21 mouse cellular contexts compared by ENCODE assay signal in genomic region chr2:142980771-142981170, GRCm38 (mm10).
DNase-seq lines count a peak whose midpoint lies in the region; ATAC-seq lines count a peak whose summit lies in the region.
"Had no signal": no experiment of that assay in that cellular context is flagged by ENCODE, and none has a peak within 500 bp of the region (broad histone marks: within the 10 kb centered on the region; RNA-seq: fewer than 3 reads in every experiment).

No protein-coding gene starts in this region.

- peak overlapping the region; percentile 79 for H3K27ac ChIP-seq in hindbrain, embryonic 12.5 days
- H3K27ac ChIP-seq in midbrain, embryonic 13.5 days: peak overlapping the region; percentile 48
- peak overlapping the region; percentile 56 for H3K27ac ChIP-seq in neural tube, embryonic 15.5 days (replicated peaks)
- no peak overlapping the region for H3K27ac ChIP-seq in heart, embryonic 12.5 days (ENCODE audit: poor library complexity, severe bottlenecking)
- no peak overlapping the region for H3K27ac ChIP-seq in liver, embryonic 11.5 days (ENCODE audit: low read depth, low read length)
- H3K27ac ChIP-seq: heart, embryonic 13.5 days; kidney, postnatal 0 days; lung, embryonic 15.5 days; stomach, postnatal 0 days had no signal

- peak; percentile 5 for DNase-seq in retina, postnatal 1 day
- no peak for DNase-seq in retina, embryonic 14.5 days (ENCODE audit: low spot score)
- DNase-seq in adrenal gland, adult 8-10 months: no peak
- DNase-seq in liver, embryonic 11.5 days (ENCODE audit: low spot score): no peak
- DNase-seq: cerebellum, adult 9-11 months; heart, postnatal 4 days; left cerebral cortex, postnatal 4 days; right cerebral cortex, postnatal 25 days; thymus, postnatal 25 days had no signal

- no peak overlapping the region for H3K9ac ChIP-seq in hindbrain, embryonic 12.5 days
- H3K9ac ChIP-seq in midbrain, embryonic 13.5 days (replicated peaks): no peak overlapping the region
- H3K9ac ChIP-seq in neural tube, embryonic 15.5 days (replicated peaks): no peak overlapping the region
- H3K9ac ChIP-seq in heart, embryonic 12.5 days: no peak overlapping the region
- no peak overlapping the region for H3K9ac ChIP-seq in liver, embryonic 11.5 days (ENCODE audit: low read depth, low read length)
- H3K9ac ChIP-seq: heart, embryonic 13.5 days; lung, embryonic 15.5 days had no signal

- WGBS in hindbrain, embryonic 12.5 days: 38% methylated on average over 4 of the region's 4 CpGs
- 29% methylated on average over 4 of the region's 4 CpGs for WGBS in midbrain, embryonic 13.5 days
- 13% methylated on average over 4 of the region's 4 CpGs for WGBS in neural tube, embryonic 15.5 days
- WGBS in heart, embryonic 12.5 days: 74% methylated on average over 4 of the region's 4 CpGs
- WGBS in liver, embryonic 11.5 days: 69% methylated on average over 4 of the region's 4 CpGs

- no peak overlapping the region for H3K4me2 ChIP-seq in hindbrain, embryonic 12.5 days (replicated peaks)
- no peak overlapping the region for H3K4me2 ChIP-seq in midbrain, embryonic 13.5 days (replicated peaks)
- no peak overlapping the region for H3K4me2 ChIP-seq in neural tube, embryonic 15.5 days
- no peak overlapping the region for H3K4me2 ChIP-seq in heart, embryonic 12.5 days
- H3K4me2 ChIP-seq in liver, embryonic 11.5 days: no peak overlapping the region
- H3K4me2 ChIP-seq: heart, embryonic 13.5 days; lung, embryonic 15.5 days had no signal

- no peaks in the 10 kb centered on the region for H3K27me3 ChIP-seq in hindbrain, embryonic 12.5 days
- H3K27me3 ChIP-seq in midbrain, embryonic 13.5 days: no peaks in the 10 kb centered on the region
- no peaks in the 10 kb centered on the region for H3K27me3 ChIP-seq in neural tube, embryonic 15.5 days (replicated peaks)
- H3K27me3 ChIP-seq in heart, embryonic 12.5 days (replicated peaks): no peaks in the 10 kb centered on the region
- H3K27me3 ChIP-seq in liver, embryonic 11.5 days (replicated peaks; ENCODE audit: control insufficient read depth, insufficient read depth, low read length): no peaks in the 10 kb centered on the region
- H3K27me3 ChIP-seq: heart, embryonic 13.5 days; lung, embryonic 15.5 days had no signal

- ATAC-seq in hindbrain, embryonic 12.5 days (ENCODE audit: low FRiP score): peak; percentile 85
- ATAC-seq in midbrain, embryonic 13.5 days: peak; percentile 83
- ATAC-seq in neural tube, embryonic 15.5 days (ENCODE audit: low FRiP score): peak; percentile 90
- ATAC-seq in heart, embryonic 12.5 days (ENCODE audit: insufficient number of reproducible peaks, low FRiP score): no peak
- no peak for ATAC-seq in liver, embryonic 11.5 days (replicated peaks; ENCODE audit: low FRiP score)
- ATAC-seq: activated CD4-positive, CD25-positive, alpha-beta regulatory T cell, adult 4 months; intestine, postnatal 0 days; Patski had no signal

- peaks cover 8% of the 10 kb centered on the region; the same call in 1 of the 2 replicates for H3K4me1 ChIP-seq in hindbrain, embryonic 12.5 days
- H3K4me1 ChIP-seq in midbrain, embryonic 13.5 days (replicated peaks): peaks cover 13% of the 10 kb centered on the region
- H3K4me1 ChIP-seq in neural tube, embryonic 15.5 days: peaks cover 12% of the 10 kb centered on the region
- H3K4me1 ChIP-seq in heart, embryonic 12.5 days (replicated peaks): no peaks in the 10 kb centered on the region
- no peaks in the 10 kb centered on the region for H3K4me1 ChIP-seq in liver, embryonic 11.5 days (replicated peaks; ENCODE audit: control insufficient read depth, insufficient read depth, low read length)
- H3K4me1 ChIP-seq: heart, embryonic 13.5 days; lung, embryonic 15.5 days had no signal

- no peaks in the 10 kb centered on the region for H3K36me3 ChIP-seq in hindbrain, embryonic 12.5 days
- no peaks in the 10 kb centered on the region for H3K36me3 ChIP-seq in midbrain, embryonic 13.5 days
- H3K36me3 ChIP-seq in neural tube, embryonic 15.5 days: no peaks in the 10 kb centered on the region
- no peaks in the 10 kb centered on the region for H3K36me3 ChIP-seq in heart, embryonic 12.5 days
- no peaks in the 10 kb centered on the region for H3K36me3 ChIP-seq in liver, embryonic 11.5 days (ENCODE audit: control insufficient read depth, insufficient read depth, low read length)
- H3K36me3 ChIP-seq: heart, embryonic 13.5 days; lung, embryonic 15.5 days had no signal

- H3K4me3 ChIP-seq in hindbrain, embryonic 12.5 days: no peak overlapping the region
- no peak overlapping the region for H3K4me3 ChIP-seq in midbrain, embryonic 13.5 days (replicated peaks)
- H3K4me3 ChIP-seq in neural tube, embryonic 15.5 days (replicated peaks): no peak overlapping the region
- H3K4me3 ChIP-seq in heart, embryonic 12.5 days: no peak overlapping the region
- H3K4me3 ChIP-seq in liver, embryonic 11.5 days (ENCODE audit: low read depth, low read length): no peak overlapping the region
- H3K4me3 ChIP-seq: heart, embryonic 13.5 days; lung, embryonic 15.5 days; myocyte had no signal

- no peaks in the 10 kb centered on the region for H3K9me3 ChIP-seq in hindbrain, embryonic 12.5 days (replicated peaks)
- H3K9me3 ChIP-seq in midbrain, embryonic 13.5 days: no peaks in the 10 kb centered on the region
- no peaks in the 10 kb centered on the region for H3K9me3 ChIP-seq in neural tube, embryonic 15.5 days (replicated peaks)
- H3K9me3 ChIP-seq in heart, embryonic 12.5 days (replicated peaks): no peaks in the 10 kb centered on the region
- no peaks in the 10 kb centered on the region for H3K9me3 ChIP-seq in liver, embryonic 11.5 days (ENCODE audit: control insufficient read depth, low read length)
- H3K9me3 ChIP-seq: heart, embryonic 13.5 days; lung, embryonic 15.5 days had no signal

Comparison
In these comparisons a context has a peak if more than half of its experiments do, and no peak if none do; other contexts are left out.
1. ATAC-seq: peak in hindbrain, embryonic 12.5 days (single experiment), midbrain, embryonic 13.5 days (single experiment) and neural tube, embryonic 15.5 days (single experiment); none in heart, embryonic 12.5 days (single experiment) and liver, embryonic 11.5 days (single experiment).
2. H3K27ac ChIP-seq: peak in hindbrain, embryonic 12.5 days (single experiment), midbrain, embryonic 13.5 days (single experiment) and neural tube, embryonic 15.5 days (single experiment); none in heart, embryonic 12.5 days (single experiment) and liver, embryonic 11.5 days (single experiment).